Mouse (Mus musculus) forebrain, embryonic 13.5 days (tissue): ENCODE measurements at regions not wholly inside any gene's neighbourhood (a gene's known extent, or its start where the extent isn't known, plus 50 kb on each side); places are given as distances from the start of the nearest gene placed in this dataset.

Experiments
- ATAC-seq: fragments of 200-750 bp; cut with Nextera tagmentation; 2 replicates; pipeline ENCODE4 v1.8.0; 2017
- H3K27ac ChIP-seq: fragments of 300-500 bp; sonication (generic); 2 replicates; pipeline ENCODE4 v1.5.1; 2015; ENCODE audit warnings: inconsistent platforms, mild to moderate bottlenecking, moderate library complexity
- H3K27me3 ChIP-seq: fragments of 300-500 bp; sonication (generic); 2 replicates; pipeline ENCODE4 v1.6.1; 2015; ENCODE audit warnings: mild to moderate bottlenecking, inconsistent platforms
- H3K36me3 ChIP-seq: fragments of 300-500 bp; sonication (generic); 2 replicates; pipeline ENCODE4 v1.6.1; 2015; ENCODE audit warnings: mild to moderate bottlenecking, inconsistent platforms; ENCODE audit not compliant: poor library complexity, severe bottlenecking
- H3K4me1 ChIP-seq: fragments of 300-500 bp; sonication (generic); 2 replicates; pipeline ENCODE4 v1.6.1; 2015; ENCODE audit warnings: inconsistent platforms
- H3K4me2 ChIP-seq: fragments of 300-500 bp; sonication (generic); 2 replicates; pipeline ENCODE4 v1.6.1; 2015; ENCODE audit warnings: inconsistent platforms, mild to moderate bottlenecking, moderate library complexity
- H3K4me3 ChIP-seq: fragments of 300-500 bp; sonication (generic); 2 replicates; pipeline ENCODE4 v1.5.1; 2015; ENCODE audit warnings: mild to moderate bottlenecking, inconsistent platforms
- H3K9ac ChIP-seq: fragments of 300-500 bp; sonication (generic); 2 replicates; pipeline ENCODE4 v1.6.1; 2015; ENCODE audit warnings: mild to moderate bottlenecking, inconsistent platforms
- H3K9me3 ChIP-seq: fragments of 300-500 bp; sonication (generic); replicated peaks from 2 replicates; pipeline ENCODE4 v1.6.1; 2016; ENCODE audit warnings: inconsistent platforms
- WGBS: fragments of 180-500 bp; shearing (Covaris S2); methylation state at CpG from one replicate; pipeline ENCODE4 v1.1.7; 2015; 5-methylcytosine and 5-hydroxymethylcytosine counted together

DNA sequence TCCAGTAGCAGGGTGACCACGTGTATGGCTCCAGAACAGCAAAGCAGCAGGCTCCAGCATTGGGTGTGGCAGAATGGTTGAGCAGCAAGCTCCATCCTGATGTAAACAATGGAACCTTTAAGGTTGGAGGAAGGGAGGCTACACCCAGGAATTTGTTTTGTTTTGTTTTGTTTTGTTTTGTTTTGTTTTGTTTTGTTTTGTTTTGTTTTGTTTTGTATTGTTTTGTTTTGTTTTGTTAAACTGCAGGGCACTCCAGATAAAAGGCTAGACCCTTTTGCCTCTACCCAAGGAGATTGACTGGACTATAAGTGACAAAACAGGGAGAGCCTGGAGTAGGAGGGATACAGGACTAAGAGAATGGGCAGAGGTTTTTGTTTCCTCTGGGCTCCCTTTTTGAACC, 647.5 kb downstream of the Kcnj3 start:
- Histone ChIP-seq H3K27me3 (no peaks in the 10 kb centered on the region), H3K9me3 (no peaks in the 10 kb centered on the region), H3K27ac (no peak overlapping the region), H3K9ac (no peak overlapping the region), H3K4me3 (no peak overlapping the region), H3K36me3 (no peaks in the 10 kb centered on the region), H3K4me2 (no peak overlapping the region), H3K4me1 (no peaks in the 10 kb centered on the region)
- ATAC-seq = no peak
- 54% methylated on average over 1 of the region's 1 CpGs for WGBS

DNA sequence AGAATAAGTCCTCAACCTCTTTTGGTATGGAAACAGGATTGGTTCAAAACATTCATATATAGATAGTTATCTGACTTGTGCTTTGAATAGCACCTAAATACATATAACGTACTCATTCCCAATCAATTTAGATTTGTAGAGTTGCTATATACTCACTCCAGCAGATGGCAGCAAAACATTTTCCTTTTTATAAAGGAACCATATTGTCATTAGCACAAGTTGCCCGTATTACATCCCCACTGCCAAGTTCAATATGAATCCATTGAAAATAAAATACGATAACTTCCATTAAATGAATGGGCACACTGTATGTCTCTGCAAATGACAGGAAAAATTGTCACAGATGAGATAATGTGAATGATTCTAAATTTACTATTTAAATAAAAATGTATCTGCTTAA, 673.8 kb downstream of the Kcnj3 start:
- Histone ChIP-seq H3K36me3 (no peaks in the 10 kb centered on the region), H3K4me2 (no peak overlapping the region), H3K27ac (no peak overlapping the region), H3K27me3 (no peaks in the 10 kb centered on the region), H3K4me3 (no peak overlapping the region), H3K9me3 (no peaks in the 10 kb centered on the region), H3K4me1 (no peaks in the 10 kb centered on the region), H3K9ac (no peak overlapping the region)
- 40% methylated on average over 3 of the region's 3 CpGs for WGBS
- 0 out of 2 replicates have a peak, but pooled peaks have one; percentile 41 for ATAC-seq

DNA sequence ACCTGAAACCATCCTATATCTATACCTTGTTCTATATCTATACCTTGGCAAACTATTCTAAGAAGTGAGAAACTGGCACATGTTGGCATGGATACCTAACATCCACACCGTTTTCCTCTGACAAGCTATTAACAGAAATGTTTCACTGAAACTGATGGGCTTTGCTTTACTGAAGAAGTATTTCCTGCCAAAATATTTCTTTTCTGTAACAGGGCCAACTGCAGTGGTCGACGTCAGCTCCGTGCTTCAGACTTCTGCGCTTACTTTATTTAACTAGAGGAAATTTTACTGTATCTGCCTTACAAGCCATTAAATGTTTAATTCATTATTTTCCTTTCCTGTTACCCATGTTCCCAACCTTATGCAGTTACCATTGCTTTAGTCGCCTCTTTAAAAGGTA, 674.2 kb downstream of the Kcnj3 start:
- Histone ChIP-seq H3K4me2 (no peak overlapping the region), H3K9me3 (no peaks in the 10 kb centered on the region), H3K36me3 (no peaks in the 10 kb centered on the region), H3K4me3 (no peak overlapping the region), H3K4me1 (no peaks in the 10 kb centered on the region), H3K9ac (no peak overlapping the region), H3K27me3 (no peaks in the 10 kb centered on the region), H3K27ac (no peak overlapping the region)
- 72% methylated on average over 6 of the region's 6 CpGs for WGBS
- ATAC-seq = no peak

DNA sequence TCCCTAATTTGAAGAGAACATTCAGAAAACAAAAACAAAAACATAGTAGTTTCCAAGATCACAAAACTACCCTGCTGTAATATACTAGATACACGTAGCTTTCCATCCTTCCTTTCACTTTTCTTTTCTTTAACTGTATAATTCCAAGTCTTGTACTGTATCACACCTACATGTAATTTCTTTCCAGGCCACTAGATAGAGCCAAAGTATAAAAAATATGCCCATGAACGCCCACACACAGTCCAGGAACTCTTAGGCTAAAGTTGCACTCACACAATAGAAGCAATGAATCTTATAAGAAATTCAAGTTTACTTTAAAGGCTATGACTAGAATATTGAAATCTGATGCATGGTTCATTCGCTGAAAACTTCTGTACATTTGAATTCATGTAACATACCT, 678.7 kb downstream of the Kcnj3 start:
- no peaks in the 10 kb centered on the region for H3K27me3 ChIP-seq
- H3K9ac ChIP-seq = no peak overlapping the region
- WGBS = 16% methylated on average over 3 of the region's 3 CpGs
- no peaks in the 10 kb centered on the region for H3K4me1 ChIP-seq
- H3K4me3 ChIP-seq = no peak overlapping the region
- peak; percentile 89 for ATAC-seq
- H3K27ac ChIP-seq = no peak overlapping the region
- H3K4me2 ChIP-seq = no peak overlapping the region
- no peaks in the 10 kb centered on the region for H3K9me3 ChIP-seq
- no peaks in the 10 kb centered on the region for H3K36me3 ChIP-seq

DNA sequence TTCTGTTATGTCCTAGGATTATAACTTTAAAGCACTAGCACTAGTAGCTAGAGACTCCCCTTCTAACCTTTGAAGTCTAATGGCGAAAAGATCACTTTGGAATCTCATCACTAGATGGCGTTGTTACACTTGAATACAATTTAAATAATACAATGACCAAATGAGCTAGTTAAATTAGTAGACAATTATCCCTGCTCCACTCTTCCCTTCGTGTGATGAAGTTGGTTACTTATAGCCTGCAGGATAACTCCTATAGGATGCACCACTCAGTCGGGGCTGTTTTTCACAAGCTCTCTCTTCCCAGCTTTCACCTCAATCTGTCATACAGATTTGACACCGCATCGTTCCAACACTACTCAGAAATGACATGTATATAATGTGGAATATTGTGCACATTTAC, 683.6 kb downstream of the Kcnj3 start:
- Histone ChIP-seq H3K27ac (no peak overlapping the region), H3K36me3 (no peaks in the 10 kb centered on the region), H3K4me1 (peaks cover 4% of the 10 kb centered on the region; the same call in 1 of the 2 replicates), H3K27me3 (no peaks in the 10 kb centered on the region), H3K4me3 (no peak overlapping the region), H3K9me3 (no peaks in the 10 kb centered on the region), H3K9ac (no peak overlapping the region), H3K4me2 (no peak overlapping the region)
- 24% methylated on average over 6 of the region's 6 CpGs for WGBS
- peak; percentile 86 for ATAC-seq

DNA sequence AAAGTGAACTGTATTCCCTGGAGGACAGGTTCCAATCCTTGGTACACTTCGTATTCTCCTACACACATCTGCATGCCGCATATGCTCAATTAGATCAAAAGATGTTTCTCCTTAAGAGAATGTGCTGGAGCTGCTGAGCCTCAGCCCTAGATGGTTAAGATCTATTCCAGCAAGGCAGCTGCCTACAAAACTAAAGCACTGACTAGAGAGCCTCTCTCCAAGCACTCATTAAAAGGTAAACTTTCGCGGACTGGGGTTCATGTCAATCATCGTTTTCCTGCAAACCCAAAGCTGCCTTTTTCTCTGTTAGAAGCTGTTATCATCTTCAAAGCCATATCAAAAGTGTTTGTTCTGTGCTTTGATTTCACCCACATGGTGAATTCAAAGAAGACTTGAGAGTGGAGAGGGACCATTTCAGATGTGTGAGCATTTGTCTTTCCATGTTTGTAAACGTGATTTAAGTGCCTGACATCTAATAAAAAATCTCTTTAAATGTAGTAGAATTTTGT, 711.4 kb downstream of the Kcnj3 start:
- Histone ChIP-seq H3K4me2 (no peak overlapping the region), H3K36me3 (no peaks in the 10 kb centered on the region), H3K27me3 (no peaks in the 10 kb centered on the region), H3K9ac (no peak overlapping the region), H3K4me3 (no peak overlapping the region), H3K4me1 (0 out of 2 replicates have a peak, but pooled peaks cover 3% of the 10 kb centered on the region), H3K9me3 (no peaks in the 10 kb centered on the region), H3K27ac (no peak overlapping the region)
- ATAC-seq = peak; percentile 41; the same call in 1 of the 2 replicates
- 65% methylated on average over 6 of the region's 6 CpGs for WGBS

DNA sequence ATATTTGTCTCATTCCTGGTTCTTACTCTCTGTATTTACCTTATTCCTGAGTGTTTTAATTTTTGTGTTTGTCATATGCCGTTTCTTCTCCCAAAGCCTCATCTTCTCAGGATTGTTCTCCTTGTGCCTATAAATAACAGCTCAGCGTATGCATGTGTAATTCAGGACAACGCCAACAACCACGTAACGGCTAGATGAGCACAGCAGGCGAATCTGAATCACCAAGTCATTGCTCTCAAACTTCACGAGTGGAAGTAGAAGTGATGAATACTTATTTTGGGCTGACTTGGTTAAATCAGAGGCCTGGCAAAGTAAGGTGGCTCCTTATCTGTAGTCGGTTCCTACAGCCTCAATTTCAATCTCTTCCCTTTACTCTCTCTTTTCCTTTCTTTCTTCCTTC, 760.7 kb downstream of the Kcnj3 start:
- Histone ChIP-seq H3K36me3 (no peaks in the 10 kb centered on the region), H3K27ac (no peak overlapping the region), H3K4me2 (no peak overlapping the region), H3K9me3 (no peaks in the 10 kb centered on the region), H3K9ac (no peak overlapping the region), H3K4me3 (no peak overlapping the region), H3K27me3 (no peaks in the 10 kb centered on the region), H3K4me1 (no peaks in the 10 kb centered on the region)
- no peak for ATAC-seq
- WGBS = 78% methylated on average over 8 of the region's 8 CpGs

DNA sequence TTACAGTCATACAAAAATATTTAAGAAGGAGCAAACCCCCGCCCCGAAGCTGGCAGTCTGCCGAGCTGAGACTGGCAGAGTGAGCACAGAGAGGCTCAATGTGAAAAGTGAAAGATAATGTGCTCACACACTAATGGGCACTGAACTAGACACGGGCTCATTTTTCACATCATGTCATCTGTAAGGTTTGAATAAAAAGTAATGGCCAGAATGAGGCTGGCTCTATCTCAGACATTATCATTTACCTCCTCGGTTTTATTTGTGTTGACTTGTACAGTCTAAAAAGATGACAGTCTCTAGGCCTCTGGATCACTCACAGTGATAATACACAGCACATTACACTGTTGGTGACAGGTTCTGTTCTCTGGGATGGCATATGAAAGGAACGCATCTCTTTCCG, 791.7 kb downstream of the Kcnj3 start:
- H3K4me3 ChIP-seq = no peak overlapping the region
- H3K36me3 ChIP-seq = no peaks in the 10 kb centered on the region
- H3K4me1 ChIP-seq = no peaks in the 10 kb centered on the region
- no peaks in the 10 kb centered on the region for H3K27me3 ChIP-seq
- no peak overlapping the region for H3K27ac ChIP-seq
- 66% methylated on average over 7 of the region's 7 CpGs for WGBS
- H3K4me2 ChIP-seq = no peak overlapping the region
- no peak overlapping the region for H3K9ac ChIP-seq
- peak; percentile 50; the same call in 1 of the 2 replicates for ATAC-seq
- H3K9me3 ChIP-seq = no peaks in the 10 kb centered on the region

DNA sequence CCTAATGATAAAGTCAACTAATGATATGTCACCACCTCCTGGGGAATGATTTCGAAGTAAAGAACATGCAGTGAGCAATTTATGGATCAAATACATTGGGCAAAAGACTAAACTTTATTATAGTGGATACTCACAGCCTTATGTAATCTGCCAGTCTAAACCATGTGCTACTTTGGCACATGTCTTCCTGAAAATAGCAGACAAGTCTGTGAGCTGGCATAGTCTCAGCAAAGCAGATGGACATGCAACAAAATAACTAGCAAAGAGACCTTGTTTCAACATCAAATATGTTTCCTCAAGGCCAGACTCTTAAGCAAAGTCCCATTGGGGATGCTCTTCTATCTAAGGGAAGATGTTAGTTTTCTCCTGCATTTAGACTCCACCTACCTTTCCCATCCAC, 797.3 kb downstream of the Kcnj3 start:
- ATAC-seq = peak; percentile 53; the same call in 1 of the 2 replicates
- no peaks in the 10 kb centered on the region for H3K36me3 ChIP-seq
- H3K27ac ChIP-seq = no peak overlapping the region
- H3K4me1 ChIP-seq = no peaks in the 10 kb centered on the region
- H3K9ac ChIP-seq = no peak overlapping the region
- WGBS = 74% methylated on average over 1 of the region's 1 CpGs
- H3K27me3 ChIP-seq = no peaks in the 10 kb centered on the region
- no peak overlapping the region for H3K4me2 ChIP-seq
- H3K9me3 ChIP-seq = no peaks in the 10 kb centered on the region
- no peak overlapping the region for H3K4me3 ChIP-seq

DNA sequence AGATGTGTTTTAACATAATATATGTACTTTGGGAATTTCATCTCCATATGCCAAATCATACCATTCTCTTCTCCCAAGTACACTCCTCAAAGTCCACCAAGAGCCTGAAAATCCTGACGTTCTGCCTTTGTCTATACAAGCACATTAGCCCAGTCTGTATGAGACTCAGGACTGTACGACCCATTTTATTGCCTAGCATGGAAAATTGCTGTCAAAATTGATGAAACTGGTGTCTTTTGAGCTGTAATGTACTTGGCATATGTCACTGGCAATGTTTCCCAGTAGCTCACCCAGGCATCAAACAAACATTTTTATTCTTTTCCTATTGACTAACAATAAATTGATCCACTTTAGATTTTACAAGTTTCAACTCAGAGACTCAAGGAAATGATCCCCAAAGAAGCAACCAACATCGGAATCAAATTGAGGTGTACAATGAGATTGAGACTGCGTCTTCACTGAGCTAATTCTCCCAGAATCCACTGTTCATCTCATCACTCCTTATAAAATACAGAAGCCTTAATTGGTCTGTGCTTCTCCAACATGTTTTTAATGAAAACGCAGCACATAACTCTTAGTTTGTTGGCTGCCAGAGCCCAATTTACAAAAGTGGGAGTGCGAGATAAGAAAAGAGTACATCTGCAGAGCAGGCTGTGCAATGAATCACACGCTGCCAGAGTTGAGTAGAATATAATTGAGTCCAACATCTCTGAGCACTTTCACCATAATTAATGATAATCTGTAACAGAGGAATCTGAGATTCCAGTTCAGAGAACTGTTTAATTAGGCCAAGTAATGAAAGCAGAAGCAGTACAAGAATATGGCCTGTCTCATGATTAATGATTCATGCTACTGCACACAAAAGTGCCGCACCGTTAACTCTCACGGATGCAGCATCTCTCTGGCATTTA, 821.5 kb downstream of the Kcnj3 start:
- Histone ChIP-seq H3K27ac (peak overlapping the region; percentile 76), H3K9ac (no peak overlapping the region), H3K4me3 (no peak overlapping the region), H3K9me3 (no peaks in the 10 kb centered on the region), H3K36me3 (no peaks in the 10 kb centered on the region), H3K27me3 (no peaks in the 10 kb centered on the region), H3K4me1 (peaks cover 12% of the 10 kb centered on the region), H3K4me2 (peak overlapping the region; percentile 33)
- 26% methylated on average over 10 of the region's 10 CpGs for WGBS
- peak; percentile 97 for ATAC-seq

DNA sequence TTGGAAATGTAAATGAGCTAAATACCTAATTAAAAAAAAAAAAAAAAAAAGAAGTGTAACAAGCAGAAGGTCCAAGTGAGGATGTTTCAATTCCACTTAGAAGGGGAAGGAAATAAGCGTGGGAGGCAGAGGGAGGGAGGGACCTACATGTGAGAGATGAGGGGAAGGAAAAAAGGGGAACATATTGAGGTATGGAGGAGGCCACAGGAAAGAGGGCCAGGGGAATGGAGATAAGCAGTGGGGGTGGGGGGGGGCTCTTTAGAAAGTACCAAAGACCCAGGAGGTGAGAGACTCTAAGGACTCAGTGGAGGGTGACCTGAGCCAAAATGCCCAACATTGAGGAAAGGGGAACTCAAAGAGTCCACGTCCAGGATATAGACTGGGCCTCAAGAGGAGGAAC, 818.9 kb downstream of the Nr4a2 start:
- Histone ChIP-seq H3K27me3 (no peaks in the 10 kb centered on the region), H3K36me3 (no peaks in the 10 kb centered on the region), H3K4me2 (no peak overlapping the region), H3K4me3 (no peak overlapping the region), H3K9me3 (no peaks in the 10 kb centered on the region), H3K27ac (no peak overlapping the region), H3K4me1 (no peaks in the 10 kb centered on the region), H3K9ac (no peak overlapping the region)
- ATAC-seq = no peak
- WGBS = 85% methylated on average over 2 of the region's 2 CpGs

DNA sequence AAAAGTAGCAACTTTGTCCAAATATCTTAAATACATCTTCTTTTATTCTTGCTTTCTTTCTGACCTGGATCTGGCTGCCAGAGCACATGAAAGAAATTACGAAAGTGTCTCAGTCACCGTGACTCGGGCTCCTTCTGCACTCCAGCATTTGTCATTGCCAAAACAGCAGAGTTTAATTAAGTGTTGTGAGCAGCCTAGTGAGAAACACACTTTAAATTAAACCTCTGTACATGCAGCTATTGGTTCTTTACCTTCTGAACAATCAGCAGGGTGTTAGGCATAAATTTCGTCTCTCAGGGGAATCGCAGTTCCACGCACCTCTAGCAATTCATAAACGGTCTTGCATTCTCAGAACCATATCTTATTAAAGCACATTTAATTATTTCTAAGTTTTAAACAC, 802.1 kb downstream of the Nr4a2 start:
- no peak overlapping the region for H3K4me3 ChIP-seq
- H3K4me1 ChIP-seq = no peaks in the 10 kb centered on the region
- WGBS = 25% methylated on average over 7 of the region's 7 CpGs
- peak overlapping the region; percentile 27; the same call in 1 of the 2 replicates for H3K4me2 ChIP-seq
- H3K36me3 ChIP-seq = no peaks in the 10 kb centered on the region
- no peak overlapping the region for H3K9ac ChIP-seq
- no peak overlapping the region for H3K27ac ChIP-seq
- no peaks in the 10 kb centered on the region for H3K27me3 ChIP-seq
- peak; percentile 61; the same call in 1 of the 2 replicates for ATAC-seq
- H3K9me3 ChIP-seq = no peaks in the 10 kb centered on the region
